Mouse (Mus musculus): ENCODE results near the gene Rab1a. TPM values are rescaled to one million over a fixed set of nuclear protein-coding genes. Genes with fewer than 3 reads are reported as not detected.

The Rab1a gene
- total and polyA plus RNA-seq, 2 experiments: 50.4 to 93.4 TPM

DNA sequence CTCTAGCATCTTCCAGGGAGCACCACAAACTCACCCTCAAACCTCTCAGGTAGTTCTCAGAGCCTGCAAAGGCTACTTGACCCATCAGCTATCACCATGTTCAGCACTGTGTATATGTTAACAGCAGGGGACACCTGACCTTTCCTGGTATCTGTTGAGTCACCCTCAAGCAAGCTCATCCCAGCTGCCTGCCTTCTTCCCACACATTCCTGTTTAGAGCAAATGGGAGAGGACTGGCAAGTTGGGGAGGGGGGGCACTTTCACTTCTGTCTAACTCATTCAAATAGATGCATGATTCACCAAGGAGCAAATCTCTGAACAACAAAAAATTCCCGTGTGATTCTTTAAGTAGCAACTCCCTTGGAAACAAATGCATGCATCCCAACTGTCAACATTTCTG lies 45.4 kb downstream of the Rab1a start:
- Histone ChIP-seq H3K4me3 (ENCODE audit: insufficient read depth, low read depth, low read length) (no peak overlapping the region), H3K79me2 (ENCODE audit: control insufficient read depth, insufficient read depth, low read length) (peaks cover 24% of the 10 kb centered on the region), H3K9ac (ENCODE audit: low read depth, low read length) (no peak overlapping the region), H3K4me1 (ENCODE audit: control insufficient read depth, insufficient read depth, low read length) (peaks cover 2% of the 10 kb centered on the region; the same call in 1 of the 2 replicates), H3K27me3 (ENCODE audit: control insufficient read depth, insufficient read depth, low read length) (no peaks in the 10 kb centered on the region), H3K36me3 (ENCODE audit: control insufficient read depth, insufficient read depth, low read length) (no peaks in the 10 kb centered on the region), H3K27ac (replicated peaks; ENCODE audit: insufficient read depth, low read depth, low read length) (no peak overlapping the region)
- 65% methylated on average over 1 of the region's 1 CpGs for WGBS
- no peak for TF ChIP-seq POLR2A (IDR thresholded peaks at IDR 0.05; ENCODE audit: extremely low read depth, insufficient read depth, low read length)
- no peak for TF ChIP-seq CTCF (IDR thresholded peaks at IDR 0.05; ENCODE audit: low read depth, low read length)
- DNase-seq (ENCODE audit: extremely low read depth, low read depth, low spot score): no peak

DNA sequence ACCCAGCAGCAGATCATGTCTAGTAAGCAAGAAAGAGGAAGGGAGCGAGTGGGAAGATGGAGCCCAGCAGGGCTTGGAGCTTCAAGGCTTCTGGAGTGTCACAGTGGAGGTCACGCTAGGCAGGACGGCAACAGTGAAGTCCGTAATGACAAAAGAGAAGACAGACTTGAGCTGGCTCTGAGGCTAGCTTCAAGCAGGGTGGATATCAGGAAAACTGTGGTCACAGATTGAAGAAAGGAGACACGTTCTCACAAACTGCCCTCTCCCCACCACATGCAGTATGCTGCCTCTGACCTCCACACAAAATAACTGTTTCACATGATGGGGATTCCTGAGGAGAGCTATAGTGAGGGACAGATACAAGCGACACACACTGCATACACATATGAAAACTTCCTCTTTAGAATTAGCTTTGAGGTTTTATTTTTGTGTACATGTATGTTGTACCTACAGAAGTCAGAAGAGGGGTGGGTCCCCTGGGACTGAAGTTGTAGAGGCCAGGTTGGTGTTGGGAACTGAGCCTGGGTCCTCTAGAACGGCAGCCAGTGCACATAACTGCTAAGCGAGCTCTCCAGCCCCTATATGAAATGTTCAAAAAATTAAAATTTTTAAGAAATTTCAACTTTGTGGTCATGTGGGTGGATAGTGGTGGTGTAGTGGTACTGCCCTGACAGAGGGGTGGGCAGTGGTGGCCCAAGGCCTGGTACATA lies 46.1 kb downstream of the Rab1a start:
- WGBS: 89% methylated on average over 8 of the region's 8 CpGs
- Histone ChIP-seq H3K36me3 (ENCODE audit: control insufficient read depth, insufficient read depth, low read length) (no peaks in the 10 kb centered on the region), H3K27ac (replicated peaks; ENCODE audit: insufficient read depth, low read depth, low read length) (no peak overlapping the region), H3K27me3 (ENCODE audit: control insufficient read depth, insufficient read depth, low read length) (no peaks in the 10 kb centered on the region), H3K4me3 (ENCODE audit: insufficient read depth, low read depth, low read length) (no peak overlapping the region), H3K4me1 (ENCODE audit: control insufficient read depth, insufficient read depth, low read length) (peaks cover 2% of the 10 kb centered on the region; the same call in 1 of the 2 replicates), H3K9ac (ENCODE audit: low read depth, low read length) (no peak overlapping the region), H3K79me2 (ENCODE audit: control insufficient read depth, insufficient read depth, low read length) (peaks cover 20% of the 10 kb centered on the region)
- TF ChIP-seq CTCF (IDR thresholded peaks at IDR 0.05; ENCODE audit: low read depth, low read length) (no peak), POLR2A (IDR thresholded peaks at IDR 0.05; ENCODE audit: extremely low read depth, insufficient read depth, low read length) (no peak)
- DNase-seq (ENCODE audit: extremely low read depth, low read depth, low spot score): no peak

DNA sequence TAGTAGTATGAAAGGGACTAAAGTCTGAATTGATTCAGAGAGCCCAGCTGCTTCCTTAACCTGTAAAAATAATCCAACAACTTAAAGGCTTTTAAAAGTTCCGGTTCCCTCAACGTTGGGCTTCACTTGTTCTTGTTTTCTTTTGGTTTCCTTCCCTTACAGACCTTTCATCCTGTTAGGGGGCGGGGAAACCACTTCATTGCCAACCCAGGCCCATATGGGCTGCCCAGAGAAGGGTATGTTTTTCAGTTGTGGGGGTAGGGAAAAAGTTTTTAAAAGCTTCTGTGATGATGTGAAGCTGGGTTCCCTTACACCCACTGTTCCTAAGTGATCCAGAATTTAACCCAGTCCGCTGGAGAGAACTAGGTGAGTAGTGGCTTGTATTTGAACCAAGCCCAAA lies 47.0 kb downstream of the Rab1a start:
- peak overlapping the region; percentile 98; the same call in 1 of the 2 replicates for H3K4me3 ChIP-seq (ENCODE audit: insufficient read depth, low read depth, low read length)
- no peak for DNase-seq (ENCODE audit: extremely low read depth, low read depth, low spot score)
- H3K4me1 ChIP-seq (ENCODE audit: control insufficient read depth, insufficient read depth, low read length): peaks cover 2% of the 10 kb centered on the region; the same call in 1 of the 2 replicates
- TF ChIP-seq CTCF (IDR thresholded peaks at IDR 0.05; ENCODE audit: low read depth, low read length): no peak
- TF ChIP-seq POLR2A (IDR thresholded peaks at IDR 0.05; ENCODE audit: extremely low read depth, insufficient read depth, low read length): no peak
- H3K27ac ChIP-seq (replicated peaks; ENCODE audit: insufficient read depth, low read depth, low read length): no peak overlapping the region
- H3K27me3 ChIP-seq (ENCODE audit: control insufficient read depth, insufficient read depth, low read length): no peaks in the 10 kb centered on the region
- no peaks in the 10 kb centered on the region for H3K36me3 ChIP-seq (ENCODE audit: control insufficient read depth, insufficient read depth, low read length)
- peaks cover 20% of the 10 kb centered on the region for H3K79me2 ChIP-seq (ENCODE audit: control insufficient read depth, insufficient read depth, low read length)
- H3K9ac ChIP-seq (ENCODE audit: low read depth, low read length): 0 out of 2 replicates have a peak overlapping the region, but pooled peaks have one; percentile 7
- WGBS: 17% methylated on average over 4 of the region's 4 CpGs

DNA sequence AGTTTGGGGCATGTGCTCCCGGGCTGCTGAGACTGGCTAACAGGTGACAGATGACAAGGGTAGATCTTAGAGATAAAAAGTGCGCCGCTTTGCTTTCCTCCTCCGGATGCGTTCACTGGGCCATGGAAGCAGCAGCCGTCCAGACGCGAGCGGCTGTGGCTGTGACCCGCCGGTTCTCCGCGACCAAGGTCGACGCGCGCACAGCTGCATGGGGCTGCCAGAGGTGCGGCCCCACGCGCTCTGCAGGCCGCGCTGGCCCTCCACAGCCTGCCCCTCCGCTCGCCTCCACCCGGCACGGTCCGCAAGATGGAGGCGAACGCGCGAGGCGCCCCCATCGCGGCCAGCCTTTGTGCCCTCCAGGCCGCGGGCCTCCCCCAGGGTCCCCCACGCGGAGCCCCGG lies 47.6 kb downstream of the Rab1a start:
- Histone ChIP-seq H3K36me3 (ENCODE audit: control insufficient read depth, insufficient read depth, low read length) (no peaks in the 10 kb centered on the region), H3K4me3 (ENCODE audit: insufficient read depth, low read depth, low read length) (peak overlapping the region; percentile 98), H3K79me2 (ENCODE audit: control insufficient read depth, insufficient read depth, low read length) (peaks cover 20% of the 10 kb centered on the region), H3K27ac (replicated peaks; ENCODE audit: insufficient read depth, low read depth, low read length) (peak overlapping the region; percentile 83), H3K27me3 (ENCODE audit: control insufficient read depth, insufficient read depth, low read length) (no peaks in the 10 kb centered on the region), H3K4me1 (ENCODE audit: control insufficient read depth, insufficient read depth, low read length) (peaks cover 2% of the 10 kb centered on the region; the same call in 1 of the 2 replicates), H3K9ac (ENCODE audit: low read depth, low read length) (peak overlapping the region; percentile 97)
- WGBS: 1% methylated on average over 39 of the region's 39 CpGs
- no peak for DNase-seq (ENCODE audit: extremely low read depth, low read depth, low spot score)
- TF ChIP-seq CTCF (IDR thresholded peaks at IDR 0.05; ENCODE audit: low read depth, low read length): no peak
- TF ChIP-seq POLR2A (IDR thresholded peaks at IDR 0.05; ENCODE audit: extremely low read depth, insufficient read depth, low read length): no peak

DNA sequence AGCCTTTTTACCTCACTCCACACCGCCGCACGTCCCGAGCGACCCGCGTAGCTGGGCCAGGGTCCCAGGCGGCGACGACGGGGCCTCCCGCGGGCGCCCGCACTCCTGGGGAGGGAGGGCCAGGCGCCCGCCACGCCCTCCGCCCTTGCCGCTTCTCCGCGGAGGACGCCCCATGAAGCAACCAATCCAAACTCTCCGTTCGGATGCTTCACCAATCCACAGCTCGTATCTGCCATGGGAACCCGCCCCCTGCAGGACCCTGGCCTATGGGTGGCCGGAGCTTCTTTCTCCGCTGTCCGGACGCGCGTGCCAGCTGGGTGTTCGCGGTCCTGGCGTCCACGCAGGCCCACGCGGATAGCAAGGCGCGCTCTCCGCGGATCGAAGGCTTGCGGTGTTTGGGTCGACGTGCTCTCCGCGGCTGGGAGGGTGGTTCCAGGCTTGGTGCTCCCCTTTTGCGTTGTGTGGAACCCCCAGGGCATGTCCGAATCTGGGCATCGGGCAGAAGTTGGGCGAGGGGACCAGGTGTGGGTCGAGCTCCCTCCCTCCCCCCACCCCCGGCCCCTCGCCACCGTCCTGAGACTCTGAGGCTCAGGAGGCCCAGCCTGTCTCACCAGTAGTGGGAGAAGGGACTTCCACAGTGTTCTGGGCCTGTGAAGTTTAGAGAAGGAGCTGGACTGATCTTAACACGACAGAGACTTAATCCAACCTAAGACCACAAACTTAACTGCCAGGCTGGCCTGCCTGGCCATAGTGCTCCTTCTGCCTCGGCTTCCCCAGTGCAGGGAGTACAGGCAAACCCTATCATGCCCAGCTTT lies 48.3 kb downstream of the Rab1a start, which contains the start of gene Cep68:
TSS of gene Cep68 (minus strand) at position 134 of the 815 bp plus-strand sequence.
- H3K36me3 ChIP-seq (ENCODE audit: control insufficient read depth, insufficient read depth, low read length): no peaks in the 10 kb centered on the region
- H3K4me1 ChIP-seq (ENCODE audit: control insufficient read depth, insufficient read depth, low read length): peaks cover 2% of the 10 kb centered on the region; the same call in 1 of the 2 replicates
- under 1% methylated on average over 58 of the region's 59 CpGs for WGBS
- peaks cover 20% of the 10 kb centered on the region for H3K79me2 ChIP-seq (ENCODE audit: control insufficient read depth, insufficient read depth, low read length)
- H3K27me3 ChIP-seq (ENCODE audit: control insufficient read depth, insufficient read depth, low read length): no peaks in the 10 kb centered on the region
- TF ChIP-seq POLR2A (IDR thresholded peaks at IDR 0.05; ENCODE audit: extremely low read depth, insufficient read depth, low read length) (peak; percentile 56; the same call in 1 of the 2 replicates), CTCF (IDR thresholded peaks at IDR 0.05; ENCODE audit: low read depth, low read length) (no peak)
- peak within 1 kb of the TSS; percentile 84 for H3K27ac ChIP-seq (replicated peaks; ENCODE audit: insufficient read depth, low read depth, low read length)
- peak within 1 kb of the TSS; percentile 98 for H3K4me3 ChIP-seq (ENCODE audit: insufficient read depth, low read depth, low read length)
- H3K9ac ChIP-seq (ENCODE audit: low read depth, low read length): peak within 1 kb of the TSS; percentile 98
- DNase-seq (ENCODE audit: extremely low read depth, low read depth, low spot score): peak; percentile 92

All from liver, adult 2 months (tissue).